Mouse (Mus musculus) natural killer cell, adult 2 months (primary cell): Measurements from ENCODE around the gene Smim6.

Experiments
- DNase-seq, 2 experiments: peaks; one replicate each; pipeline ENCODE4 v3.0.0; 2022; ENCODE audit warnings: low spot score in 2 of 2

Gene Smim6

GRCm38 (mm10) chr11:115933747-115934110 lies 21.9 kb downstream of the Smim6 start:
- DNase-seq = no peak

GRCm38 (mm10) chr11:115939690-115940329 lies 28.0 kb downstream of the Smim6 start:
- DNase-seq = peak; percentile 56 to 68

- DNase-seq = no peak
Measured at GRCm38 (mm10) chr11:115941980-115942379, 30.2 kb downstream of the Smim6 start.

GRCm38 (mm10) chr11:115945247-115945646 lies 33.4 kb downstream of the Smim6 start:
- DNase-seq = no peak

GRCm38 (mm10) chr11:115946221-115946828 lies 34.5 kb downstream of the Smim6 start:
- no peak for DNase-seq

- DNase-seq = no peak
Measured at GRCm38 (mm10) chr11:115948316-115948715, 36.5 kb downstream of the Smim6 start.

- no peak for DNase-seq
Measured at GRCm38 (mm10) chr11:115950719-115951118, 38.9 kb downstream of the Smim6 start.

GRCm38 (mm10) chr11:115954712-115955111 lies 42.9 kb downstream of the Smim6 start:
- peak; percentile 19 to 51 for DNase-seq

GRCm38 (mm10) chr11:115955195-115955858 lies 43.5 kb downstream of the Smim6 start:
- no peak for DNase-seq

- no peak for DNase-seq
Measured at GRCm38 (mm10) chr11:115956453-115956852, 44.6 kb downstream of the Smim6 start.

- no peak for DNase-seq
Measured at GRCm38 (mm10) chr11:115957971-115958370, 46.2 kb downstream of the Smim6 start.

- no peak for DNase-seq
Measured at GRCm38 (mm10) chr11:115959018-115959417, 47.2 kb downstream of the Smim6 start.

- DNase-seq = no peak
Measured at GRCm38 (mm10) chr11:115962651-115963412, 51.0 kb downstream of the Smim6 start.
